Comparison of ENCODE assay signal across 21 mouse cellular contexts in the genomic region with DNA sequence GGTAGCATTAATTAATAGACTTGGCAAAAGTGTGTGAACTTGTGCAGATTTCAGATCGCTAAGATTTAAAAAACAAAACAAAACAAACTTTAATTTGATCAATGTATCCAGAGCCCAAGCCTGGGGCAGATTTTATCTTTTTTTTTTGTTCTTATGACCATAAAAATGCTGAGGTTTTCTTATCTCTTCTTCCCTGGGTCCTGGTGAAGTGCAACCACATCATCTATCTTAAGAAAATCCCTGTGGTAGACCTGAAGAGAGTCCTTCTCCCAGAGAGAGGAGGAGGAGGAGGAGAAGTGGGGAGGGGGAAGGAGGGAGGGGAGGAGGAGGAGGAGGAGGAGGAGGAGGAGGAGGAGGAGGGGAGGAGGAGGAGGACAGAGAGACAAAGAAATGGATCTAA.
A peak's percentile ranks its signal among the peaks of the same experiment; 100 is the strongest.
DNase-seq lines count a peak whose midpoint lies in the region; ATAC-seq and TF ChIP-seq lines count a peak whose summit lies in the region.
"Had no signal": no experiment of that assay in that cellular context is flagged by ENCODE, and none has a peak within 500 bp of the region (broad histone marks: within the 10 kb centered on the region; RNA-seq: fewer than 3 reads in every experiment).

No protein-coding gene starts in this region.

- no peaks in the 10 kb centered on the region for H3K36me3 ChIP-seq in forebrain, embryonic 10.5 days (replicated peaks)
- H3K36me3 ChIP-seq in forebrain, postnatal 0 days (ENCODE audit: insufficient read depth), result no peaks in the 10 kb centered on the region
- no peaks in the 10 kb centered on the region for H3K36me3 ChIP-seq in forebrain, embryonic 13.5 days (ENCODE audit: poor library complexity, severe bottlenecking)
- no peaks in the 10 kb centered on the region for H3K36me3 ChIP-seq in forebrain, embryonic 16.5 days (ENCODE audit: control insufficient read depth, insufficient read depth)
- no peaks in the 10 kb centered on the region for H3K36me3 ChIP-seq in midbrain, embryonic 12.5 days
- no peaks in the 10 kb centered on the region for H3K36me3 ChIP-seq in midbrain, postnatal 0 days (ENCODE audit: insufficient read depth, low read length)
- H3K36me3 ChIP-seq: embryonic facial prominence, embryonic 12.5 days; forebrain, embryonic 15.5 days had no signal

- intact Hi-C loops in heart, postnatal 25 days (cut with DNase I), result no loop called here

- no peak for ATAC-seq in forebrain, postnatal 0 days
- ATAC-seq in forebrain, embryonic 13.5 days, result no peak
- ATAC-seq in forebrain, embryonic 16.5 days, result no peak
- ATAC-seq in midbrain, embryonic 12.5 days (ENCODE audit: low FRiP score, low read depth), result no peak
- ATAC-seq in midbrain, postnatal 0 days (ENCODE audit: low FRiP score), result no peak
- ATAC-seq: activated CD4-positive, CD25-positive, alpha-beta regulatory T cell, adult 4 months; CD4-positive, CD25-positive, alpha-beta regulatory T cell, adult 4 months; Patski had no signal

- DNase-seq in forebrain, embryonic 10.5 days (ENCODE audit: extremely low spot score, low spot score), result no peak
- no peak for DNase-seq in forebrain, postnatal 0 days
- DNase-seq in midbrain, postnatal 0 days (ENCODE audit: low spot score), result no peak
- DNase-seq in heart, postnatal 25 days (ENCODE audit: low spot score), result no peak
- DNase-seq: adrenal gland, adult 8-10 months; adrenal gland, postnatal 14 days; adrenal gland, postnatal 36 days; B cell, adult 2 months; cerebellum, adult 11-12 months; cerebellum, adult 2 months; cerebellum, adult 9-10 months had no signal

- H3K9ac ChIP-seq in forebrain, postnatal 0 days, result no peak overlapping the region
- H3K9ac ChIP-seq in forebrain, embryonic 13.5 days, result no peak overlapping the region
- no peak overlapping the region for H3K9ac ChIP-seq in forebrain, embryonic 16.5 days (replicated peaks; ENCODE audit: low read depth, low read length)
- H3K9ac ChIP-seq in midbrain, embryonic 12.5 days (replicated peaks), result no peak overlapping the region
- no peak overlapping the region for H3K9ac ChIP-seq in midbrain, postnatal 0 days (replicated peaks; ENCODE audit: low read length, poor library complexity, severe bottlenecking)
- H3K9ac ChIP-seq: embryonic facial prominence, embryonic 12.5 days had no signal

- H3K4me2 ChIP-seq in forebrain, postnatal 0 days (ENCODE audit: low read depth), result no peak overlapping the region
- H3K4me2 ChIP-seq in forebrain, embryonic 13.5 days, result no peak overlapping the region
- no peak overlapping the region for H3K4me2 ChIP-seq in forebrain, embryonic 16.5 days (ENCODE audit: low read length)
- no peak overlapping the region for H3K4me2 ChIP-seq in midbrain, embryonic 12.5 days (replicated peaks)
- H3K4me2 ChIP-seq in midbrain, postnatal 0 days (ENCODE audit: low read depth, low read length, poor library complexity, severe bottlenecking), result no peak overlapping the region
- H3K4me2 ChIP-seq: embryonic facial prominence, embryonic 12.5 days had no signal

- no peaks in the 10 kb centered on the region for H3K27me3 ChIP-seq in forebrain, embryonic 10.5 days (ENCODE audit: poor library complexity, severe bottlenecking)
- no peaks in the 10 kb centered on the region for H3K27me3 ChIP-seq in forebrain, postnatal 0 days (ENCODE audit: insufficient read depth, low read length)
- H3K27me3 ChIP-seq in forebrain, embryonic 13.5 days, result no peaks in the 10 kb centered on the region
- no peaks in the 10 kb centered on the region for H3K27me3 ChIP-seq in forebrain, embryonic 16.5 days (replicated peaks; ENCODE audit: control insufficient read depth, insufficient read depth, low read length)
- H3K27me3 ChIP-seq in midbrain, embryonic 12.5 days, result no peaks in the 10 kb centered on the region
- H3K27me3 ChIP-seq in midbrain, postnatal 0 days (ENCODE audit: insufficient read depth, low read length), result no peaks in the 10 kb centered on the region
- H3K27me3 ChIP-seq: CH12.LX; embryonic facial prominence, embryonic 12.5 days; forebrain, embryonic 15.5 days; Patski had no signal

- H3K9me3 ChIP-seq in forebrain, embryonic 10.5 days, result no peaks in the 10 kb centered on the region
- H3K9me3 ChIP-seq in forebrain, postnatal 0 days (ENCODE audit: low read length), result no peaks in the 10 kb centered on the region
- H3K9me3 ChIP-seq in forebrain, embryonic 13.5 days (replicated peaks), result no peaks in the 10 kb centered on the region
- H3K9me3 ChIP-seq in forebrain, embryonic 16.5 days (ENCODE audit: control insufficient read depth, low read length), result no peaks in the 10 kb centered on the region
- H3K9me3 ChIP-seq in midbrain, embryonic 12.5 days, result no peaks in the 10 kb centered on the region
- H3K9me3 ChIP-seq in midbrain, postnatal 0 days (ENCODE audit: low read length), result no peaks in the 10 kb centered on the region
- H3K9me3 ChIP-seq: embryonic facial prominence, embryonic 10.5 days; embryonic facial prominence, embryonic 12.5 days; forebrain, embryonic 15.5 days had no signal

- TF ChIP-seq CTCF in forebrain, postnatal 0 days (IDR thresholded peaks at IDR 0.05; ENCODE audit: low read depth), result no peak
- no peak for TF ChIP-seq CTCF in midbrain, postnatal 0 days (IDR thresholded peaks at IDR 0.05)

- 92% methylated on average over 1 of the region's 1 CpGs for WGBS in forebrain, embryonic 10.5 days
- 33% methylated on average over 1 of the region's 1 CpGs for WGBS in forebrain, postnatal 0 days
- WGBS in forebrain, embryonic 13.5 days, result 51% methylated on average over 1 of the region's 1 CpGs
- 31% methylated on average over 1 of the region's 1 CpGs for WGBS in forebrain, embryonic 16.5 days
- WGBS in midbrain, embryonic 12.5 days, result 70% methylated on average over 1 of the region's 1 CpGs
- 78% methylated on average over 1 of the region's 1 CpGs for WGBS in midbrain, postnatal 0 days

- H3K4me1 ChIP-seq in forebrain, embryonic 10.5 days, result peaks cover 43% of the 10 kb centered on the region
- H3K4me1 ChIP-seq in forebrain, postnatal 0 days (ENCODE audit: insufficient read depth), result peaks cover 14% of the 10 kb centered on the region
- peaks cover 60% of the 10 kb centered on the region for H3K4me1 ChIP-seq in forebrain, embryonic 13.5 days
- H3K4me1 ChIP-seq in forebrain, embryonic 16.5 days (replicated peaks; ENCODE audit: control insufficient read depth, insufficient read depth, low read length), result peaks cover 18% of the 10 kb centered on the region
- peaks cover 48% of the 10 kb centered on the region for H3K4me1 ChIP-seq in midbrain, embryonic 12.5 days
- H3K4me1 ChIP-seq in midbrain, postnatal 0 days (ENCODE audit: insufficient read depth, low read length), result no peaks in the 10 kb centered on the region
- H3K4me1 ChIP-seq: embryonic facial prominence, embryonic 12.5 days had no signal

- H3K27ac ChIP-seq in forebrain, embryonic 10.5 days, result peak overlapping the region; percentile 11; the same call in 1 of the 2 replicates
- H3K27ac ChIP-seq in forebrain, postnatal 0 days (ENCODE audit: low read depth, low read length), result no peak overlapping the region
- H3K27ac ChIP-seq in forebrain, embryonic 13.5 days, result 0 out of 2 replicates have a peak overlapping the region, but pooled peaks have one; percentile 25
- H3K27ac ChIP-seq in forebrain, embryonic 16.5 days (ENCODE audit: low read length), result no peak overlapping the region
- H3K27ac ChIP-seq in midbrain, embryonic 12.5 days (replicated peaks), result peak overlapping the region; percentile 39; the same call in 1 of the 2 replicates
- H3K27ac ChIP-seq in midbrain, postnatal 0 days (ENCODE audit: low read depth, low read length), result no peak overlapping the region
- H3K27ac ChIP-seq: embryonic facial prominence, embryonic 12.5 days had no signal

- no peak overlapping the region for H3K4me3 ChIP-seq in forebrain, embryonic 10.5 days
- H3K4me3 ChIP-seq in forebrain, postnatal 0 days (ENCODE audit: low read depth, low read length), result no peak overlapping the region
- no peak overlapping the region for H3K4me3 ChIP-seq in forebrain, embryonic 13.5 days
- no peak overlapping the region for H3K4me3 ChIP-seq in forebrain, embryonic 16.5 days (replicated peaks; ENCODE audit: low read length)
- H3K4me3 ChIP-seq in midbrain, embryonic 12.5 days, result no peak overlapping the region
- H3K4me3 ChIP-seq in midbrain, postnatal 0 days (ENCODE audit: low read depth, low read length), result no peak overlapping the region
- H3K4me3 ChIP-seq: embryonic facial prominence, embryonic 10.5 days; embryonic facial prominence, embryonic 12.5 days; forebrain, embryonic 15.5 days had no signal

Comparison
In these comparisons a context has a peak if more than half of its experiments do, and no peak if none do; other contexts are left out.
1. H3K27ac ChIP-seq: peak in forebrain, embryonic 10.5 days (single experiment), forebrain, embryonic 13.5 days (single experiment) and midbrain, embryonic 12.5 days (single experiment); none in forebrain, postnatal 0 days (single experiment), forebrain, embryonic 16.5 days (single experiment) and midbrain, postnatal 0 days (single experiment).